Mouse (Mus musculus) embryonic facial prominence, embryonic 11.5 days (tissue): ENCODE results near the gene Vps26c. TPM values are rescaled to one million over a fixed set of nuclear protein-coding genes. Genes with fewer than 3 reads are reported as not detected.

Experiments used
- ATAC-seq: fragments of 200-750 bp; cut with Nextera tagmentation; replicated peaks from 2 replicates; pipeline ENCODE4 v1.8.0; 2017; ENCODE audit warnings: low read depth; ENCODE audit not compliant: insufficient number of reproducible peaks, low FRiP score, low TSS enrichment
- DNase-seq: peaks from one replicate; pipeline ENCODE4 v3.0.0-alpha.2; 2015; ENCODE audit warnings: low spot score
- H3K27ac ChIP-seq: fragments of 300-500 bp; sonication (generic); replicated peaks from 2 replicates; pipeline ENCODE4 v1.5.1; 2014; ENCODE audit warnings: mild to moderate bottlenecking, low read depth, low read length, control low read depth
- H3K27me3 ChIP-seq: fragments of 300-500 bp; sonication (generic); 2 replicates; pipeline ENCODE4 v1.6.1; 2014; ENCODE audit warnings: mild to moderate bottlenecking, low read length, moderate library complexity, mixed read lengths; ENCODE audit not compliant: control insufficient read depth, insufficient read depth
- H3K36me3 ChIP-seq: fragments of 300-500 bp; sonication (generic); replicated peaks from 2 replicates; pipeline ENCODE4 v1.6.1; 2014; ENCODE audit warnings: low read depth, mild to moderate bottlenecking, low read length, moderate library complexity, mixed read lengths; ENCODE audit not compliant: control insufficient read depth, insufficient read depth
- H3K4me1 ChIP-seq: fragments of 300-500 bp; sonication (generic); 2 replicates; pipeline ENCODE4 v1.6.1; 2014; ENCODE audit warnings: low read length, mixed read lengths; ENCODE audit not compliant: control insufficient read depth, insufficient read depth
- H3K4me2 ChIP-seq: fragments of 300-500 bp; sonication (generic); 2 replicates; pipeline ENCODE4 v1.6.1; 2014; ENCODE audit warnings: low read depth, mild to moderate bottlenecking, control low read depth, low read length, moderate library complexity
- H3K4me3 ChIP-seq: fragments of 300-500 bp; sonication (generic); 2 replicates; pipeline ENCODE4 v1.5.1; 2014; ENCODE audit warnings: low read depth, low read length, control low read depth
- H3K9ac ChIP-seq: fragments of 300-500 bp; sonication (generic); replicated peaks from 2 replicates; pipeline ENCODE4 v1.6.1; 2014; ENCODE audit warnings: mild to moderate bottlenecking, control low read depth, low read length
- H3K9me3 ChIP-seq: fragments of 300-500 bp; sonication (generic); replicated peaks from 2 replicates; pipeline ENCODE4 v1.6.1; 2016; ENCODE audit warnings: mild to moderate bottlenecking, low read length, inconsistent platforms, mixed read lengths; ENCODE audit not compliant: control insufficient read depth
- WGBS: fragments of 180-500 bp; shearing (Covaris S2); extraction: QIAGEN DNeasy Blood & Tissue Kit; methylation state at CpG from one replicate; pipeline ENCODE4 v1.1.7; 2014; 5-methylcytosine and 5-hydroxymethylcytosine counted together
- polyA plus RNA-seq: library from polyadenylated mRNA; unstranded; fragments of >200 nt; fragmentation: Nextera tagmentation; extraction: Ambion mirVana; gene quantifications from 2 replicates; pipeline ENCODE4 v1.2.1, GENCODE M21; 2014

Gene Vps26c
- polyA plus RNA-seq, 1 experiment from 2014 or later, result 61.2 TPM

DNA sequence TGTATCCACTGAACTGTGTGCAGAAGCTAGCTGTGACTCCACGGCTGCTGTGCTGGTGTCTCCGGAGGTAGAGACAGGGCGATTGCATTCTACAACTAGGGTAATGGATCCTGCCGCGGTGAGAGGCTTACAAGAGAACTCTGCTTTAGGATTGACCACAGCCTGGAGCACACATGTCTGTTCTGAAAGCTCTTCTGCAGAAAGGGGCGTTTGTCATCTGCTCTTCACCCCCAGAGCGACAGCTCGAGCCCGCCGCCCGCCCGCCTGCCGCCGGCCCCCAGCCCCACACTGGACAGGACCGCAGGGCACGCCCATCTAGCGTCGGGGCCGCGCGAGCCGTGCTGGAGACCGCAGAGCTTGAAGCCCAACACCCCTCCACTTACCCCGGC lies 681 bp downstream of the Vps26c start:
- Histone ChIP-seq H3K4me2 (peak overlapping the region; percentile 52), H3K27me3 (no peaks in the 10 kb centered on the region), H3K4me3 (peak overlapping the region; percentile 76), H3K9ac (peak overlapping the region; percentile 75), H3K36me3 (no peaks in the 10 kb centered on the region), H3K9me3 (no peaks in the 10 kb centered on the region), H3K27ac (peak overlapping the region; percentile 95), H3K4me1 (peaks cover 3% of the 10 kb centered on the region; the same call in 1 of the 2 replicates)
- peak; percentile 80 for ATAC-seq
- WGBS, result 0% methylated on average over 20 of the region's 24 CpGs
- no peak for DNase-seq

GRCm38 (mm10) chr16:94524691-94525090 lies 1.9 kb downstream of the Vps26c start:
- ATAC-seq (no peak), DNase-seq (no peak)
- H3K9ac ChIP-seq, result no peak overlapping the region
- no peaks in the 10 kb centered on the region for H3K9me3 ChIP-seq
- no peaks in the 10 kb centered on the region for H3K27me3 ChIP-seq
- H3K4me2 ChIP-seq, result no peak overlapping the region
- H3K4me3 ChIP-seq, result no peak overlapping the region
- H3K4me1 ChIP-seq, result peaks cover 3% of the 10 kb centered on the region; the same call in 1 of the 2 replicates
- H3K27ac ChIP-seq, result no peak overlapping the region
- H3K36me3 ChIP-seq, result no peaks in the 10 kb centered on the region
- 73% methylated on average over 9 of the region's 9 CpGs for WGBS

DNA sequence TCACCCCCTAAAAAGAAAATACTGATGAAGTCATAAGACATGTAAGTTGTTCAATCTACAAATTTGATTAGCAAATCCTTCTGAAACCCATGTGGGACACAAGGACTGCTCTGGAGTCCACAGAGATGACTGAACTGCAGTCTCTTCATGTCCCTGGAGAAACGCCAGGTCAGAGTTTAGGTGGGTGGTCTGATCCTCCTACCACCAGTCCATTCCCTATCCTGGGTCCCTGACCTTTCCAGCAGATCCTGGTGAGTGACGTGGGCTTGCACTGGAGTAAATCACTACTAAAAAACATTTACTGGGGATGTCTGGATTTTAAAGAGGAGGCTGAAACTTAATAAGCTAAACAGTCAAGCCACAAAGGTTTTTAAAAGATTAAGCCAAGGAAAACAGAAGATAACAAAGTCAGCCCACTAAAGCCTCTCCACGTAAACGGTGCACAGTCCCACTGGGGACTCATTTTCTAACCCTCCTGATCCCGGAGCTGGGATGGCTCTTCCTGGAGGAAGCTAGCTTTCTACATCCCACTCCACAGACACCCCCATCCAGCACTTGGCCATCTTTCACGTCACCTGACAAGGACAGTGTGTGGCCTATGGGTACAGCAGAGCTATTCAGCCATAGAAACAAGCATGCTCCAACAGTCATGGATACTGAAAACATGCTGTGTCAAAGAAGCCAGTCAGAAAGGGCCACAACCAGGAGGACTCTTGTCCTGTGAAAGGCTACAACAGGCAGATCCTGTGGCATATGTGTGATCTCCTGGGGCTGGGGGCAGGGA lies 2.8 kb downstream of the Vps26c start:
- H3K27ac ChIP-seq, result no peak overlapping the region
- H3K9me3 ChIP-seq, result no peaks in the 10 kb centered on the region
- H3K4me2 ChIP-seq, result no peak overlapping the region
- 57% methylated on average over 6 of the region's 6 CpGs for WGBS
- H3K9ac ChIP-seq, result no peak overlapping the region
- peaks cover 3% of the 10 kb centered on the region; the same call in 1 of the 2 replicates for H3K4me1 ChIP-seq
- H3K36me3 ChIP-seq, result no peaks in the 10 kb centered on the region
- no peak for DNase-seq
- H3K4me3 ChIP-seq, result no peak overlapping the region
- ATAC-seq, result no peak
- H3K27me3 ChIP-seq, result no peaks in the 10 kb centered on the region

DNA sequence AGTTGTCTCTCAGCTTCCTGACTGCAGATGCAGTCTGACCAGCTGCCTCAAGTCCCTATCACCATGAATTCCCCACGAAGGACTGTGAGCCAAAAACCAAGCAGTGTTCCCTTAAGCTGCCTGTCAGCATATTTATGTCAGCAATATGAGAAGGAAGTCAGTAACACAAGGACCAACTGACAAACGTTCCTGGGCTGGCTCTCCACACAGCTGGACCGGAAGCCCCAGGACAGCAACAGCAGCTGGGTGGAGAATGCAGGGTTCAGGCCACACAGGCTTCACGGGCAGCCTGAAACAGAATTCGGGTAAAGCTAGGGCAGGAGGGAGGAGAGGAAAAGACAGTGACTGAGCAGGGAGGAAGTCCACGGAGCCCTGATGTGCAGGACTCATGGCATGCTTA lies 7.6 kb downstream of the Vps26c start:
- Histone ChIP-seq H3K4me2 (no peak overlapping the region), H3K27ac (no peak overlapping the region), H3K9me3 (no peaks in the 10 kb centered on the region), H3K9ac (no peak overlapping the region), H3K4me3 (no peak overlapping the region), H3K36me3 (no peaks in the 10 kb centered on the region), H3K27me3 (no peaks in the 10 kb centered on the region), H3K4me1 (no peaks in the 10 kb centered on the region)
- 56% methylated on average over 6 of the region's 6 CpGs for WGBS
- ATAC-seq (no peak), DNase-seq (no peak)

GRCm38 (mm10) chr16:94517606-94518005 lies 9.0 kb downstream of the Vps26c start:
- H3K4me2 ChIP-seq, result no peak overlapping the region
- H3K9me3 ChIP-seq, result no peaks in the 10 kb centered on the region
- no peak overlapping the region for H3K27ac ChIP-seq
- no peak overlapping the region for H3K4me3 ChIP-seq
- ATAC-seq (no peak), DNase-seq (no peak)
- no peaks in the 10 kb centered on the region for H3K4me1 ChIP-seq
- H3K36me3 ChIP-seq, result no peaks in the 10 kb centered on the region
- no peaks in the 10 kb centered on the region for H3K27me3 ChIP-seq
- H3K9ac ChIP-seq, result no peak overlapping the region
- 87% methylated on average over 2 of the region's 2 CpGs for WGBS

DNA sequence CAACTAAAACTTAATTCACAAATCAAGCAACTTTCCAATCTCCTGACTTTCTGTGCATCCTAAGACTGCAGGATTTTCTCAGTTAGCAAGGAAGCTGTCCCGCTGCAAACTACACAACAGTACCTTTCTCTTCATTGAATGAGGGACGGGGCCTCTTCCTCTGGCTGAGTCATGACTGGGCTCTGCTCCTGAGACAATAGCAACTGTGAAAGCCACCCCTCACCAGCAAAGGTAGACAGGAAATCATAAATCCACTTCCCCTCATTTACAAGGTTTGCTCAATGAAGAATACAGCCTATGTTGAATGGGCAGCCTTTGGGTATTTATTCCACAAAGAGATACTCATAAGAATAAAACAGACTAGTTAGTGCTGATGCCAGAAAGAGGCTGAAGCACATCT lies 16.6 kb downstream of the Vps26c start:
- ATAC-seq (no peak), DNase-seq (no peak)
- no peaks in the 10 kb centered on the region for H3K27me3 ChIP-seq
- 80% methylated on average over 2 of the region's 2 CpGs for WGBS
- no peaks in the 10 kb centered on the region for H3K4me1 ChIP-seq
- no peak overlapping the region for H3K27ac ChIP-seq
- H3K9me3 ChIP-seq, result no peaks in the 10 kb centered on the region
- no peak overlapping the region for H3K9ac ChIP-seq
- no peak overlapping the region for H3K4me2 ChIP-seq
- H3K36me3 ChIP-seq, result peaks cover 1% of the 10 kb centered on the region; the same call in 1 of the 2 replicates
- no peak overlapping the region for H3K4me3 ChIP-seq

DNA sequence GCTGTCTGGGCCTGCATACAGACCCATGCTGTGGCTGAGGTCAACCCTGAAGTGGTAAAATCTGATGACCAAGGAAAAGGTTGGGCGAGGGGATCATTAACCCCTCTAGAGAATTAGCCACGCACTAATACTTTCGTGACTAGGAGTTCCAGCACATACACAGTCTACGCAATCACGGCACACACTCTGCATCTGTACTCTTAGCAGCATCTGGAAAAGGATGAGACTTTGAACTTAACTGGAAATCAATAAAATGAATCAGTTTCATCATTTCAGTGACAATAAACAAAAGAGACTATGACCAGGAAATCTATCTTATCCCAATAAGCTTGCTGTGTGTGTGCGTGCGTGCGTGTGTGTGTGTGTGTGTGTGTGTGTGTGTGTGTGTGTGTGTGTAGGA lies 17.9 kb downstream of the Vps26c start:
- 91% methylated on average over 8 of the region's 8 CpGs for WGBS

GRCm38 (mm10) chr16:94507071-94507470 lies 19.6 kb downstream of the Vps26c start:
- H3K4me2 ChIP-seq, result no peak overlapping the region
- H3K27me3 ChIP-seq, result no peaks in the 10 kb centered on the region
- H3K36me3 ChIP-seq, result peaks cover 6% of the 10 kb centered on the region
- H3K9me3 ChIP-seq, result no peaks in the 10 kb centered on the region
- no peak for ATAC-seq
- H3K4me1 ChIP-seq, result no peaks in the 10 kb centered on the region
- DNase-seq, result no peak
- H3K4me3 ChIP-seq, result no peak overlapping the region
- WGBS, result 95% methylated on average over 2 of the region's 2 CpGs
- no peak overlapping the region for H3K9ac ChIP-seq
- no peak overlapping the region for H3K27ac ChIP-seq

More for the DNA sequence above, 17.9 kb downstream of the Vps26c start:
- Histone ChIP-seq H3K4me1 (no peaks in the 10 kb centered on the region), H3K36me3 (peaks cover 6% of the 10 kb centered on the region), H3K4me3 (no peak overlapping the region), H3K27me3 (no peaks in the 10 kb centered on the region), H3K27ac (no peak overlapping the region), H3K9ac (no peak overlapping the region), H3K4me2 (no peak overlapping the region), H3K9me3 (no peaks in the 10 kb centered on the region)
- ATAC-seq (no peak), DNase-seq (no peak)
